Mouse (Mus musculus): ENCODE measurements at regions not wholly inside any gene's neighbourhood (a gene's known extent, or its start where the extent isn't known, plus 50 kb on each side); places are given as distances from the start of the nearest gene placed in this dataset.

DNA sequence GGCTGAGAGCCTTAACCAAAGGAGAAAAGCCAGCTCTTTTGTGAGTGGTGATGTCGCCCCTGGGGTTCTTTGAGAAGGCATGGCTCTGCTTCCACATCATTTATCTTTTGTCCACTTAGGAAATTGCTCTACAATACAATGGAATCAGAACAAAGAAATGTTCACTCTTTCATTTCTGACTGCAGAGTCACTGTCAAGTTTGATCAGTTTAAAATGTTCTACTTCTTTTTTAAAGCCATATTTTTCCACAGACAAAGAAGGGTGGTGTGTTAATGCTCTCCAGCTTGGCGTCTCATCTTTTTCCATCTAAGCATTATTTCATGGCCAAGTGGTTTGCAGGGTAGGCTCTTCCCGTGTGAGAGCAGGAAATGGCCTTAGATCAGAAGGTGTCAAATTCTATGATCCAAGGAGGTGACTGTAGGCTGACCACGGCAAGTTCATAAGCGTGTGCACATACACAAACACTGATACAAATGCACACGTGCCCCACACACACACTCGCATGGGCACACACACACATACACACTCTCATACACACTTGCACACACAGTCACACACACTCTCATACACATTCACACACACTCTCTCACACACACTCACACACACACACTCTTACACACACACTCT, 645.9 kb downstream of the Zfp706 start:
- TF ChIP-seq CTCF (IDR thresholded peaks at IDR 0.05) (no peak), EP300 (IDR thresholded peaks at IDR 0.05; ENCODE audit: insufficient read depth, low read depth, low read length) (no peak)

All from heart, adult 2 months (tissue).